Mouse (Mus musculus) granulocyte monocyte progenitor cell, adult 5-6 weeks (primary cell): ENCODE data around the gene Calhm4. TPM values are rescaled to one million over a fixed set of nuclear protein-coding genes. Genes with fewer than 3 reads are reported as not detected.

Experiments
- ATAC-seq: replicated peaks from 2 replicates; pipeline ENCODE4 v1.8.0; 2016; ENCODE audit warnings: mild to moderate bottlenecking, moderate TSS enrichment, inconsistent platforms; ENCODE audit not compliant: poor library complexity, severe bottlenecking
- total RNA-seq, 2 experiments: library from RNA; stranded (forward) in 1 of 2; stranded (reverse) in 1 of 2; fragments of 200-712, 200-1000 nt in 1 of 2; fragments of >200 nt in 1 of 2; fragmentation: Nextera tagmentation in 1 of 2; gene quantifications; 2 replicates each; pipeline ENCODE4 v1.2.3; 2014 to 2017

Calhm4 gene
- total RNA-seq (2014; fragmentation: Nextera tagmentation): not detected in 2 replicates
- not detected in 2 replicates for total RNA-seq (2017)

GRCm38 (mm10) chr10:34044210-34044609 lies at the start of gene Calhm4:
Gene Calhm4 (minus strand): TSS chr10:34044310.
- ATAC-seq: no peak

- no peak for ATAC-seq
Measured at GRCm38 (mm10) chr10:34091888-34092287, 47.8 kb upstream of the Calhm4 start.

- ATAC-seq: no peak
Measured at GRCm38 (mm10) chr10:34090481-34090880, 46.4 kb upstream of the Calhm4 start.

- ATAC-seq: peak; percentile 65
Measured at GRCm38 (mm10) chr10:34089517-34089916, 45.4 kb upstream of the Calhm4 start.

GRCm38 (mm10) chr10:34088515-34088914 lies 44.4 kb upstream of the Calhm4 start:
- ATAC-seq: no peak

GRCm38 (mm10) chr10:34086514-34086913 lies 42.4 kb upstream of the Calhm4 start:
- ATAC-seq: no peak

- ATAC-seq: no peak
Measured at GRCm38 (mm10) chr10:34074522-34075200, 30.6 kb upstream of the Calhm4 start.

GRCm38 (mm10) chr10:34071650-34072049 lies 27.5 kb upstream of the Calhm4 start:
- ATAC-seq: no peak

- ATAC-seq: no peak
Measured at GRCm38 (mm10) chr10:34070999-34071492, 26.9 kb upstream of the Calhm4 start.

GRCm38 (mm10) chr10:34069606-34070005 lies 25.5 kb upstream of the Calhm4 start:
- ATAC-seq: no peak

GRCm38 (mm10) chr10:34066591-34066990 lies 22.5 kb upstream of the Calhm4 start:
- ATAC-seq: no peak

- no peak for ATAC-seq
Measured at GRCm38 (mm10) chr10:34053987-34054386, 9.9 kb upstream of the Calhm4 start.

- ATAC-seq: no peak
Measured at GRCm38 (mm10) chr10:34037401-34037800, 6.7 kb downstream of the Calhm4 start, which contains the start of gene Trappc3l. Gene Trappc3l (plus strand): TSS chr10:34037597.

GRCm38 (mm10) chr10:34036587-34036986 lies 7.5 kb downstream of the Calhm4 start:
- ATAC-seq: peak; percentile 85

GRCm38 (mm10) chr10:34033630-34034305 lies 10.3 kb downstream of the Calhm4 start:
- peak; percentile 90 for ATAC-seq

GRCm38 (mm10) chr10:34030322-34030721 lies 13.8 kb downstream of the Calhm4 start:
- ATAC-seq: peak; percentile 82

GRCm38 (mm10) chr10:34019302-34020075 lies 24.6 kb downstream of the Calhm4 start, which contains the start of gene Rwdd1:
Gene Rwdd1 (minus strand): TSS chr10:34019624.
- ATAC-seq: peak; percentile 93

GRCm38 (mm10) chr10:34018746-34019301 lies 25.3 kb downstream of the Calhm4 start:
- peak; percentile 13 for ATAC-seq

- no peak for ATAC-seq
Measured at GRCm38 (mm10) chr10:34013241-34013640, 30.9 kb downstream of the Calhm4 start.

GRCm38 (mm10) chr10:34012581-34012980 lies 31.5 kb downstream of the Calhm4 start:
- no peak for ATAC-seq
